Mouse (Mus musculus): ENCODE data around the gene Ptpn1.

- TF ChIP-seq CTCF (IDR thresholded peaks at IDR 0.05; ENCODE audit: low read depth) = no peak
- no peak for TF ChIP-seq EP300 (IDR thresholded peaks at IDR 0.05; ENCODE audit: low read depth)
Measured at GRCm38 (mm10) chr2:167964320-167964719, 32.5 kb downstream of the Ptpn1 start.

Data from liver, embryonic 14.5 days (tissue).